Mouse (Mus musculus) brain, embryonic 18.5 days (tissue): ENCODE results near the gene Lhcgr.
A peak's percentile ranks its signal among the peaks of the same experiment; 100 is the strongest.
"Not testable (repeated sequence)": the region's sequence is repeated elsewhere in the genome, so short reads cannot be mapped to it uniquely, and the experiment has no call there.

Source experiments
- DNase-seq: peaks from one replicate; pipeline ENCODE4 v3.0.0-alpha.2; 2012; ENCODE audit warnings: low read depth, low spot score

Lhcgr gene

DNA sequence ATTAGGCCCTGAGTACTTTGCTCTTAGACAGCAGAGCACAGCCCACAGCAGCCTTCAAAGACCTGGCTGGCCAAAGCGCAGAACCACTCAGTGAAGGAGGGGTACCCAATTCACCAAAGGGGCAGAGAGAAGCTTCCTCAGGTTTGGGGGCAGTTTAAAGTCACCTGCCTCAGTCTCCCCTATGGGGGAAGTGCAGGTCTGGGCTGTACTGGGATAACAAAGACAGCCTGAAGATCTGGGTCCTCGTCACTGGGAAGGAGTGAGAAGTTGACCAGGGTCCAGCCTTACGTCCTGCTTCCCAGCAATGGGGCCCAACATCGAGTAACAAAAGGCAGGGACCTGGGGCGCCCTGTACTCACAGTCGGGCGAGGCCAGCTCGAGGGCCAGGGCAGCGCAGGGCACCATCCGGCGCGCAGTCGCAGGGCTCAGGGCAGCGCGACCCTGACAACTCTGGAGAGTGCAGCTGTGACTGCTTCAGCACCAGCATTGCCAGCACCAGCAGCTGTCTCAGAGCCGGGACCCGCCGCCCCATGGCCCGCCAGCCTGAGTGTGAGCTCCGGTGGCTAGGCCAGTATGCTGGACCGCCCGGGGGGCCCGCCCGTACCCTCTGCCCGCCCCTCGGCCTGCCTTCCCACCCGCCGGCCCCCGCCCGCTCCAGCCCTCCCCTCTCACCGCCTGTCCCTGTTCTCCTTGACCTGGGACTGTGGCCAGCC lies at the start of gene Lhcgr:
Gene Lhcgr, minus strand, starts transcription at position 551 of the 713 bp plus-strand sequence.
- no peak for DNase-seq

DNA sequence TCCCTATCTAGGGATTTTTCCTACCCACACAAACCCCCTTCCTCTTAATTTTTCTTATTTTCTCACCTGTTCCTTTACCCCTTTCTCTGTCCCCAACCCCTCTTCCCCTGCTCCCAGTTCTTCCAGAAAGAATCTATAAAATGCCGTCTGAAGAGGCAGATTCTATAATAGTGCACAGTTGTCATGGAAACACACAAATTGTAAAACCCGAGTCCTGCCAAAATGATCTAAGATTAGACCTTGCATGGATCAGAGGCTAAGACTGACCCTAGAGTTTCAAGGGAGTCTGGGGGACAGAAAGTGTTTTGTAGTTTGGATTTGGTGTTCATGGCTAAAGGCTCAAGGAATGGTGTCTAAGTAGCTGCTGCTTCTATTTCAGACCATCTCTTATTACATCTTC lies 25.8 kb upstream of the Lhcgr start:
- DNase-seq: peak; percentile 32

DNA sequence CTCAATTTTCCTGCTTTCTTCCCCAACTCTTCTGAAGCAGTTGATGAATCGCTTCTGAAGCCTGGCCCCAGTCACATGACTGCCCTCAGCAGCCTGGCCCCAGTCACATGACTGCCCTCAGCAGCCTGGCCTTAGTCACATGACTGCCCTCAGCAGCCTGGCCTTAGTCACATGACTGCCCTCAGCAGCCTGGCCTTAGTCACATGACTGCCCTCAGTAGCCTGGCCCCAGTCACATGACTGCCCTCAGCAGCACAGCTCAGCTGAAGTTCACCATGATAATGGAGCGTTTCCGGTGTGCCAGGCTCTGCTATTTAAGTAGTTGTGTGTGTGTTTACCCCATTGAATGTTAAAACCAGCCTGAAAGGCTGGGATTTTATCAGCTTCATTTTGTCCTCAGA lies 21.2 kb upstream of the Lhcgr start:
- DNase-seq: not testable (repeated sequence)

DNA sequence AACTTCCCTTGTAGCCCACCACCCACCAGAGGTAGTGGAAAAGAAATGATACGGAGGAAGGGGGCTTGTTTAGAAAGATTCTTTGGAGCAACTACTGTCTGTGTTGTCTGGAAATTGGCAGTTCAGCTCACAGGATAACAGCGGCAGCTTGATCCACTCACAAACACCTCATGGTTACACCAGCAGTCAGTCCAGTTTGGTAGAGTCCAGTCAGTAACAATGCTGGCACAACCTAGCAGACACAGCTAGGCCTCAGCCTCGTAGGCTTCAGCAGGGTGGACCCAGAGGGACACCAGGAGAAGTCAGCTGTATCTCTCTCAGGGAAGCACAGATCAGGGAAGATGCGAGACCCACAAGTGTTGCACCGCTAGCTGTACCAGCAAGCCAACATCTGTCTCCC lies 19.0 kb upstream of the Lhcgr start:
- no peak for DNase-seq

DNA sequence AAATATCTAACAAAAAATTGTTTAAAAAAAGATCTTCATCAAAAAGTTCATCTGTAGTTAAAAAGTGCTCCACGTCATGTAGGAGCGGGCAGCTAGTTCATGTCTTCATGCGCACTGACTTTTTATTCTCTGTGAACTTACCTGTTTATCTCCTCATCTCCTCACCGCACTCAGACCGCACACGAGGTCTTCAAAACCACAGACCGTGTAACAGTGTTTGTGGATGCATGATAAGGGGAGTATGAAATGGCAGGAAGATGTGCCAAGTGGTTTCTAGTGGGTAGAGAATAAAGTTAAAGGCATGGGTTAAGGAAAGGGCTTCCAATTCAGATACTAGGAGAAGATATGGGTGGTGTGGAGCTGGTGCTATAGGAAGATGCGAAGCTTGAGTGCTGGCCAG lies 14.6 kb upstream of the Lhcgr start:
- no peak for DNase-seq

DNA sequence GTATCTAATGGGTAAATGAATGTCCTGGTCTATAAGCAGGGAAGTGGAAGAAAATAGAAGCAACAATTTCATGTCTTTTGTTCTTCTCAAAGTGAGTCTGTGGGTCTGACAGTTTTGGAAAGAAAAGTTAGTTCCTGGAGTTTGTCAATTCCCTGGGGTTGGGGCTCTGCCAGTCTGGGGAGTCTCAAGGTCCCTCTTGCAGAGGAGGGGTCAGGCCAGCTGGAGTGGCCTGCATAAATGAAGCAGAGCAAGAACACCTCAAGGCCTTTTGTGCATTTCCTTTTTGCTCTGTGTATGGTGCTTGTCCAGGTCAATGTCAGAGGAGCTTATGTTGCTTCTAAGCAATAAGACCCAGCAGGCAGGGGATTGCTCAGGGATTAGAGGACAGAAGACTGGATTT lies 11.7 kb upstream of the Lhcgr start:
- no peak for DNase-seq

DNA sequence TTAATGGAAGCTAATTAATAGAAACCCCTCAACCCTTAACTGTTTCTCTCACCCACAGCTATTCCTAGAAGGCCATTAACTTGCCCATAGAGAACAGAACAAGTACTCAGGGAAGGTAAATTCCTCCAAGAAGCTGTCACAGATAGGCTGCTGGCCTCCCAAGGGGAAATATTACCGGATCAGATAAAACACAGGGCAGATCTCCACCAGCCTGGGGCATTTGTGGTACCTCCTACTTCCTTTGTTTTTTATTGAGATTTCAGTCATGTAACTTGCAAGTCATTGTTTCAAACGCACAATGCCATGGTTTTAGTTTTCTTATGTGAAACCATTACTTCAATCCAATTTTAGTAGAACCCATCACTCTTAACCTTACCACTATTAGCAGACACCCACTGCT lies 1.1 kb downstream of the Lhcgr start:
- DNase-seq: no peak

DNA sequence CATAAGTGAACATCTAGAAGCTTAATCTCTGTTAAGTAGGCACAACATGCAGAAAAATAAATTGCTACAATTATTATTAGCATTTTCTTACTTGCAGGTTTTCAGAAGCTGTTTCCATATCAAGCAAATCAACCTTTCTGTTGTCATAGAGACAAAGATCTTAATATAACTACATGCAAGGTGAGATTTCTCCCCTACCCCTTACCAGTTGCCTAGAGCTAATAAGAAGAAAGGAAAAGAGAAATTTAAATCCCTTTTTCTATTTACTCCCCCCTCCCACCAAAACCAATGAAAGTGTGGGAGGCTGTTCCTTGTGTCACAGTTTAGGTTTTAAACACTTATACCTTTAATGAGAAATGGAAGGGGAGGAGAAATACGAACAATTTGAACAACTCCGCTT lies 3.4 kb downstream of the Lhcgr start:
- DNase-seq: peak; percentile 28

DNA sequence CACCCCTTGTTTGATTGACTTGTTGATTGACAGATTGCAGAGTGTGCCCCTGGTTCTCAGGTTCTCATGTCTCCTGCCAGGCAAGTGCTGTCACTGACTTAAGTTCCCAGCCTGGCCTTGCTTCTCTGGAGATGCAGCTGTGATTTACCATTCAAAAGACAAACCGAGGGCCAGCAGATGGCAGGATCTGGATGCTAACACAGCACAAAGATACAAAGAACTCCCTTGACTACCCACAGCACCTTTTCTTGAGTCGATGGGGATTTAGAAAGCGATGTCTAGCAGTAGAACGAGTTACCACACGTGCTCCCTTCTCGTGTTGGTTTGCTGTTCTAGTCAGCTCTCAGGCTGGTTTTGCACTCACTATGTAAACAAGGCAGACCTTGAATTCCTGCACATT lies 4.9 kb downstream of the Lhcgr start:
- DNase-seq: no peak

DNA sequence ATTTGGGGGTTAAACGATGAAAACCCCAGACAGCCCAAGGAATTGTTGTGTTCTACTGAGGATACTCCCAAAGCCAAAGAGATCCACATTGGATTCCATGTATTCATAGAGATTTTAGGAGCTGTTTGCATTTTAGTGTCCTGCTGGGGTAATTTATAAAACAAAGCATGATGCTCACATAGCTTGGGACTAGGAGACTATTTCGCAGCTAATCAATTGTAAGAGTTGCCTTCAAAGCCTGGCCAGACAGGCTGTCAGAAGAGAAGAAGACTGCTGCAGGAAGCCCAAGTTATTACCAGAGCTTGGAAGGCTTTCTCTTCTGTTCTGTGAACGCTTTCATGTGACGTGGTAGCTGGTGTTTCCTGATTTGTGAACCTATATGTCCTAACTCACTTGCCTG lies 5.4 kb downstream of the Lhcgr start:
- no peak for DNase-seq

DNA sequence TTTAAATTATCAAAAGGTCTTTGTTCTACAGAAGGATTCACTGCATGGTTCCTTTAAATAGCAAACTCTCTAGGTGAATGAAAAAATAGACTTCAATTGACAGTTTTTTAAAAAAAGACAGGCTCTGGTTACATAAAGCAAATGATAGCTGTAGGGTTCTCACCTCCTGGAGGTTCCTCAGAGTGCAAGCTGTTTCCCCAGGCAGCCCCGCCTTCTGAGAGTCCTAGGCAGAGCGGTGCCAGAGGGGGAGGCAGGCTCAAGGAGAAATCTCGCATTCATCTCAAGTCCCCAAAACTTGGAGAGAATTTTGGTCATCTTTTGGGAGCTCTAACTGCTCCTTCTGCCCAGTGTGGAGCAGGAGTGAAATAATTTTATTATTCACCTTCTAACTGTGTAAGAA lies 12.6 kb downstream of the Lhcgr start:
- no peak for DNase-seq

DNA sequence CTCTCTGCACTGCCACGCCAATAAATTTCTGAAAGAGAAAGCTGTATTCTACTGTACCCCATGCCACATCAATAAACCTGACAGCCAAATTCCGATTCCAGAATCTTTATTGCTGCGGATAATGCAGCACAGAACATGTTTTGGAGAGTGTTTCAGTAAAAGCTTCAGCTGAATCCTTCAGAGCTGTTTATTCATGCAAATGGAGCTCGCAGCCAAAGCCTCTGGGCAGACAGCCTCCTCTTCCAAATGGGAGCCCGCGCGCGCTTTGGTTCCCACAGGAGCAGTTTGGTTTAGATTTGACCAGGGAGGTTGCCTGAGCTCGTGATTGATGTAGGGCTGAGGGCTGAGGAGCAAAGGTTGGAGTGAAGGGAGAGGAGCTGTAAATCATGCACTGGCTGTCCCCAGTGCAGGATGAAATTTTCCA lies 17.7 kb downstream of the Lhcgr start:
- no peak for DNase-seq

DNA sequence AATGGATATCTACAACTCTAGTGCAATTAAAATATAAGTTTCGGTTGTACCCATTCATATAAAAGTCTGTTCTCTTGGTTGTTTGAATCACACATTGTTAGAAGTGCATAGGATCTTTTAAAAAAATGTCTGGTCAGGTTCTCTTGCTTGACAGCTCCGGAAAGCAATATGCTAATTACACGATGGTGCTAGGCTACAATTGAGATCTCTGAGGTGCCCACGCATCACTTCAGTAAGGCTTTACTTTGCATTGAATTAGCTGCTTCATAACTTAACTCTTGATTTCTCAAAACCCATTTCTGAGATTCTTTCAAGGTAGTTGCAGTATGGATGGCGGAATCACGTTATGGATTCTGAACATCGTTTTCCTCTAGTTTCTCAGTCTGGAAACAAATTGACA lies 21.7 kb downstream of the Lhcgr start:
- no peak for DNase-seq

DNA sequence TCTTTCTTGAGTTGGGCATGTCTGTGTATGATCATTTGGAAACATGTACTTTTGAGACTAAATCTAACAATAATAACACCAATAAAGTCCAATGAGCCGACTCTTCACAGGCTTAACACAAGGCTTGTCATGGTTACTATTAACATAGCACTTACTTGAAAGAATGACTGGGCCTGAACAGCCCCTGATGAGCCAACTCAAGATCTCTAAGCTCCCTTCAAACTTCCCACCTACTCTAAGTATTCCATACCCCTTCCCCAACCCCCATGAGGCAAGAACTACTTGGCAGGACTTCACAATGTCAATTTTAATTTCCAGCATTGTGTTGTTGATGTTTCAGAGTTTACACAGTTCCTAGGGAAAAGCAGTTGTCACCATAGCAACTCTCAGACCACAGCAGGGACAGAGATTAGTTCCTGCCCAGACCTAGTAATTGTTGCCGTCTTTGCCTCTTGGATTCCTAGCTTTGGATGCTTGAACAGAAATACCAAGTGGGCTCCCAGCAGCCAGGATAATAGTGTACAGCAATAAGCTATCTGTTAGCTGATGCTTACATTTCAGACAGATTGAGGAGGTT lies 22.4 kb downstream of the Lhcgr start:
- DNase-seq: no peak

DNA sequence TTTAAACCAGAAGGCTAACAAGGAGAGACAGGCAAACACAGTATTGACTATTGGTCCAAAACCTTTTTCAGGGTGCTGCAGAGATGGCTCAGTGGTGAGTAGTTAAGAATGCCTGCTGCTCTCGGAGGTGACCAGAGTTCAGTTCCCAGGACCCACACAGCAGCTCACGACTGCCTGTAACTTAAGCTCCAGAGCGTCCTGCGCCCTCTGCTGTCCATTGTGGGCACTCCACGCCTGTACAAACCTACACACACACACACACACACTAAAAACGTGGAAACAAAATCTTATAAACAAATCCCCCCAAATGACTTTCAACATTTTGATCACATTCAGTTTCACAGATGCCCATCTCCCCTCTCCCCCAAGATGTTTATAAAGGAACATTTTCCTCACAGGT lies 24.9 kb downstream of the Lhcgr start:
- DNase-seq: no peak

DNA sequence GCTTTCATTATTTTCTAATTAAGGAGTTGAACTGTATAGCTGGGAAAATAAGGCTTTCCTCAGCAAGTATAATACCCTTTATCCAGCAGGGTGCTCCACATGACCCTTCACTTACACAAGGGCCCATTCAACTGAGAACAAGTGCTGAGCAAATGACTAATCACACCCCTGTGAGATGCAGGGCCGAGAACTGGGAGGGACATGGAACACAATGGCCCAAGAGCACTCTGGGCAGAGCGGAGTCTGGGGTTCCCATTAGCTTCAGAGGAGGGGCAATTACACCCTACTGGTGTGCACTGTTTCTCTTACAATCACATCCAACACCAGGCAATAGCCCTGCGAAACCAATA lies 27.7 kb downstream of the Lhcgr start:
- DNase-seq: no peak

DNA sequence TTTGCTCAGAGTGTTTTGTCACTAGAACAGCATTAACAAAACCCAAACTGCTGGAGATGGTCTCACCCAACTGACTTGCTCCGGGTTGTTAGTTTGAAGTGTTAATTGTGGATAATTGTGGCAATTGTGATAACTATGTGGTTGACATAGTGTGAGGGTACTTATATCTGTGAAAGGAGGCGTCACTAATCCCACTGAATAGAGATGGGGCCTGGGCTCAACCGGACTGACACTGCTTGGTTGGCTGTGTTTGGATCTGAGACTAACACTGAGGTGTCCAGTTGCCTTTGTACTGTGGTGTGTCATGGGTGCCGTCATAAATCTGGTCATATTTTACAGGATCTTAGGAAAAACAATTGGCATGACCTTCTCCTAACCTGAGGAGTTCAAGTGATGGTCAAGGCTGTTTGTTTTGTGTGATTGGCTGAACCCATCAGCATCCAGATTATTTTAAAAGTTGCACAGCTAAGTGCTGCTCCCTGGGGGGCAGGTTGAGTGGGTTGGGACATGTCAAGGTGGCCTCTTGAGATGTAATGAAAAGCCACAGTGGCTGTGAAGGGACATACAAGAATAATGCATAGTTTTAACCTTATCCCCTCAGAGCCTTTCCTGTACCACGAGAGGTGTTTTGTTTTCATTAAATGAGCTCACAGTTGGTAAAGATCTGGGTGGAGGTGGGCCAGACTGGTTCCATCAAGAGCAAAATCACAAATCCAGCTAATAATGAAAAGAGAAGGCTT lies 28.2 kb downstream of the Lhcgr start:
- no peak for DNase-seq

DNA sequence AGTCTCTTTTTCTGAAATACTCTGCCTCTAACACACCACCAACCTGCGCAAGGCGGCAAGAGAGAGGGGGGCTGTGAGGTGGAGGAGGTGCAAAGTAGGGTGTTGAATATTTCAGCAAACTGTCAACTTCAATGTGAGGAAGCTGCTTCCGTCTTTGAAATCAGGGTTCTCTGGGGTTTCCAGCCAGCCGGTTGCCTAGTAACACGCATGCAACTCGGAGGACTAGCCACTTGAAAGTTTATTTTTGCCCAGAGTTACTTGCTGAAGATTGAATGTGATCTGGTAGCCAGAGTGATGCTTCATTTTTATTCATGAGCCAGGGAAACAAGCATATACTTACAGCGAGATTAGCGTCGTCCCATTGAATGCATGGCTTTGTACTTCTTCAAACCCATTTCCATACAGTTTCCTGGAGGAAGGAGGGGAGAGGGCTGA lies 33.8 kb downstream of the Lhcgr start:
- peak; percentile 70 for DNase-seq

DNA sequence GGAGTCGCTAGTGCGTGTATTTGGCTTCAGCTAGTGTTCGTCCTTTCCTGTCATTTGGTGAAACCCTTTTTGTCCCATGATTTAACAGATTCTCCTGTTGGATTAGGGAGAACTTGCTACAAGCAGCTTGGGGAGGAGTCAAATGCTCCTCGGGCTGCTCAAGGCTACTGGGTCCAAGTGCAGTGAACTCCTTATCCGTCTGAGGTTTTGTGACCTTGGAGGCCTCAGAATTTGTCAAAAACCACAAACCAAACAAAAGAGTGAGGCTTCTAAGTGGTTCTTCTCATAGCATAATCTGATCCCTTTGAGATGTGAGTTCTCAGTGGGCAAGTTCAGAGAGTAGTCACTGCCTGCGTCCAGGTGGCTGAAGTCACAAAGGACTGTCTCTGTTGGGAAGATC lies 36.0 kb downstream of the Lhcgr start:
- no peak for DNase-seq

DNA sequence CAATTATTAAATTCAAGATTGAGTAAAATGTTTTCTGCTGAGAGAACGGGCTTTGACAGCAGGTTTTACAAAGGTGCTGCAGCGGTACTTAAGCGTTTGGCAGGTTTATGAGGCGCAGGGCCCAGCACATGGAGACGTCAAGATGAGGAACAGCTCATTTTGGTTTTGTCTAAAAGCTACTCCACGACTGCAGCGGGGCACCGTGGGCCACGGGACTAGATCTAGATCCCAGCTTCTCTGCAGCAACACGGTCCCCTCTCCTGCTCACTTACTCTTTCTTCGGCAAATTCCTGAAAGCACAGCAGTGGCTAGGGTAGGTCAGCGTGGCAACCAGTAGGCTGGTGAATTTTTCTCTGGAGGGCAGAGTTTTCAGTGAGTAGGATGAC lies 38.3 kb downstream of the Lhcgr start:
- DNase-seq: no peak

DNA sequence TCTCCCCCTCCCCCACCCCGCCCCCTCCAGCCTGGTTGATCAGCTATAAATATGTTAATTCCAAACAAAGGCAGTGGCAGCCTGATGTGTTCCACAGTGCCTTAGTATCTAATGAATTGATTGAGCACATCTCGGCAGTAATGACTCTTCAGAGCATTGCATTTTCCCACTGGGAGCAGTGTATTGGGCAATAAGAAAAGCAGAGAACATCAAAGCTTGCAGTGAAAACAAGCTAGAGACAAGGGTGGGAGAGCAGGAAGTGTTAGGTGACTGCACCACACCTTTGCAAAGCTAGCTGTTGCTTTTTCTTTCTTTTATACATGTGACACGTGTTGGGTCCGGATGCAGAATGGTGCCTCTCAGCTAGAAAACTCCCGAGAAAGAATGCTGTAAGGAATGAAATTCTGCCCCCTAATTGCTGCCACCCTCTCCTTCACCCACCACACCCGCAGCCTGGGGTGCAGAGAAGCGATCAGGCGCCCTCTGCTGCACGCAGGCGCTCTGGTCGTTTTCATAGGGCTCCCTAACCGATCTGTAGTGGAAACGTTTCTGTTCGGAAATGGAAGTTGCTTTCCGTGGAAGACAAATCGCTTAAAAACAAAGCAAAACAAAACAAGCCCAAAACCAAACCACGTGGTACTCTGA lies 38.8 kb downstream of the Lhcgr start:
- no peak for DNase-seq

DNA sequence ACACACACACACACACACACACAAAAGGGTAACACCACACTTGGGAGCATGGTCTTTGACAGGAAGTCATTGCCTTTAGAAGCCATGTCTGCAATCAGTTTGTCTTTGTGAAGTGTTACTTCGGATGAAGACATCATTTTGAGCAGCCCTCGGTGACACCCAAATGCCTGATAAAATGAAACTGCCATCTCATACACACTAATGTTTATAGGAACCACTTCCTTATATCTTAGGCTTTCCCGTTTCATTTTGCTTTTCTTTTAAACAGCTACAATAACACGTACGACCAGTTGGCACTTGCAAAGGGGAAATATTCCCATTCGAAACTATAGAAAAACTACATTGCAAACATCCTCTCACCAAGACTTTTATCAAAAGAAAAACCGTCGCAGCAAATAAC lies 42.1 kb downstream of the Lhcgr start:
- DNase-seq: no peak

DNA sequence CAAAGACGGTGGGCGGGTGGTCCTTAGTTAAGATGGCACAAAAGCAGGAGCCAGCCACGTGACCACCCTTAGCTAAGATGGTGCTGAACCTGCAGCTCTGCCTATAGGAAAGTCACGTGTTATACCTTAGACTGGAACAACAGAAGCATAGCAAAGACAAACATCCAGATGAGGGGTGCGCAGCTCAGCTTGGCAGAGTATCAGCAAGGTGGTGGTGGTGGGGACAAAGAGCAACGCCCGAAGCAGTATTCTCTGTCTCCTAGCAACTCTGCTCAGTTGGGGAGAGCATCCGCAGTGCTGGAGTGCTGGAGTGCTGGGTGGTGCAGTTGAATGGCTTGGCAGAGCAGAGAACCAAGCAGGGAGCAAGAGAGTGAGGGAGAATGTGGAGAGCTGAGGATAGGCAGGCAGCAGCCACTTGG lies 85.5 kb downstream of the Lhcgr start:
- no peak for DNase-seq
